Mouse (Mus musculus) embryonic facial prominence, embryonic 15.5 days (tissue): Measurements from ENCODE around the gene Pdcd1lg2. TPM values are rescaled to one million over a fixed set of nuclear protein-coding genes. Genes with fewer than 3 reads are reported as not detected.

Experiments used
- ATAC-seq: fragments of 200-750 bp; cut with Nextera tagmentation; 2 replicates; pipeline ENCODE4 v1.8.0; 2017; ENCODE audit warnings: low read depth, moderate TSS enrichment; ENCODE audit not compliant: insufficient number of reproducible peaks, low FRiP score, low TSS enrichment
- H3K27ac ChIP-seq: fragments of 300-500 bp; sonication (generic); replicated peaks from 2 replicates; pipeline ENCODE4 v1.5.1; 2015; ENCODE audit warnings: mild to moderate bottlenecking, inconsistent platforms
- H3K27me3 ChIP-seq: fragments of 300-500 bp; sonication (generic); 2 replicates; pipeline ENCODE4 v1.6.1; 2015; ENCODE audit warnings: inconsistent platforms
- H3K36me3 ChIP-seq: fragments of 300-500 bp; sonication (generic); 2 replicates; pipeline ENCODE4 v1.6.1; 2015; ENCODE audit warnings: mild to moderate bottlenecking, inconsistent platforms
- H3K4me1 ChIP-seq: fragments of 300-500 bp; sonication (generic); 2 replicates; pipeline ENCODE4 v1.6.1; 2015; ENCODE audit warnings: inconsistent platforms
- H3K4me2 ChIP-seq: fragments of 300-500 bp; sonication (generic); replicated peaks from 2 replicates; pipeline ENCODE4 v1.6.1; 2015; ENCODE audit warnings: mild to moderate bottlenecking, inconsistent platforms
- H3K4me3 ChIP-seq: fragments of 300-500 bp; sonication (generic); replicated peaks from 2 replicates; pipeline ENCODE4 v1.5.1; 2015; ENCODE audit warnings: mild to moderate bottlenecking, inconsistent platforms
- H3K9ac ChIP-seq: fragments of 300-500 bp; sonication (generic); 2 replicates; pipeline ENCODE4 v1.6.1; 2015; ENCODE audit warnings: inconsistent platforms
- H3K9me3 ChIP-seq: fragments of 300-500 bp; sonication (generic); replicated peaks from 2 replicates; pipeline ENCODE4 v1.6.1; 2016; ENCODE audit warnings: inconsistent platforms
- WGBS: fragments of 180-500 bp; shearing (Covaris S2); methylation state at CpG from one replicate; pipeline ENCODE4 v1.1.7; 2015; 5-methylcytosine and 5-hydroxymethylcytosine counted together
- polyA plus RNA-seq: library from polyadenylated mRNA; unstranded; fragments of >200 nt; fragmentation: Nextera tagmentation; extraction: Ambion mirVana; gene quantifications from 2 replicates; pipeline ENCODE4 v1.2.1, GENCODE M21; 2015

The Pdcd1lg2 gene
- polyA plus RNA-seq, 1 experiment from 2014 or later, result not detected

GRCm38 (mm10) chr19:29518409-29518808, 107.7 kb downstream of the Pdcd1lg2 start:
- peaks cover 9% of the 10 kb centered on the region for H3K36me3 ChIP-seq
- H3K4me2 ChIP-seq, result no peak overlapping the region
- H3K27ac ChIP-seq, result 0 out of 2 replicates have a peak overlapping the region, but pooled peaks have one; percentile 34
- 0 out of 2 replicates have a peak, but pooled peaks cover 5% of the 10 kb centered on the region for H3K9me3 ChIP-seq
- WGBS, result 55% methylated on average over 7 of the region's 7 CpGs
- no peak overlapping the region for H3K4me3 ChIP-seq
- ATAC-seq, result no peak
- no peaks in the 10 kb centered on the region; the same call in 1 of the 2 replicates for H3K4me1 ChIP-seq
- H3K9ac ChIP-seq, result no peak overlapping the region
- H3K27me3 ChIP-seq, result no peaks in the 10 kb centered on the region

DNA sequence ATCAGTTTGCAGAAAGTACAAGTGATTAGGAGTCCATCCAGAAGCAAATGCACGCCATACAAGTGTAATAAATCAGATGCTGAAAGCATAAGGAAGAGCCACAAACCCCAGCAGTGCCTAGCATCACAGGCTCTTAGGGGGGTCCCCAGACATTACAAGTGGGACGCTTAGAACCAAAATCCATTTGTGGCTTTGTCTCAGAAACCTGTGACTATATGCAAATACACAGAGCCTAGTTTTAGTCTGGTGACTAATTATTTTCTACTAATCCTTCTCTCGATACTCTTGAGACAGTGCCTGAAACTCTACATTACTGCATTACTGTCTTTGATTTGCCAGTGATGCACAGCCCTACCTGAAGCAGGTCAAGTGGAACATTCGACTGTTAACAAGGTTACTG, 108.2 kb downstream of the Pdcd1lg2 start:
- Histone ChIP-seq H3K27ac (peak overlapping the region; percentile 34; the same call in 1 of the 2 replicates), H3K36me3 (peaks cover 9% of the 10 kb centered on the region), H3K4me1 (peaks cover 4% of the 10 kb centered on the region), H3K9ac (no peak overlapping the region), H3K4me3 (no peak overlapping the region), H3K9me3 (0 out of 2 replicates have a peak, but pooled peaks cover 4% of the 10 kb centered on the region), H3K27me3 (no peaks in the 10 kb centered on the region), H3K4me2 (no peak overlapping the region)
- WGBS, result 55% methylated on average over 4 of the region's 4 CpGs
- ATAC-seq, result no peak

Other genes starting within 250 kb of the Pdcd1lg2 start
- gene Jak2, start 159.1 kb upstream of the Pdcd1lg2 start, polyA plus RNA-seq, result 11.7 and 11.8 TPM in 2 replicates
- 9.0 and 9.9 TPM in 2 replicates for gene Insl6, start 85.6 kb upstream of the Pdcd1lg2 start, polyA plus RNA-seq
- gene Rln1, start 76.2 kb upstream of the Pdcd1lg2 start, polyA plus RNA-seq, result 0.16 and 0.39 TPM in 2 replicates
- gene Plgrkt, start 43.5 kb upstream of the Pdcd1lg2 start, polyA plus RNA-seq, result 79.0 and 83.9 TPM in 2 replicates
- gene Cd274, start 43.5 kb upstream of the Pdcd1lg2 start, polyA plus RNA-seq, result 0.71 and 0.72 TPM in 2 replicates
- 20.1 and 20.3 TPM in 2 replicates for gene Ric1, start 111.4 kb downstream of the Pdcd1lg2 start, polyA plus RNA-seq
- gene Ermp1, start 237.5 kb downstream of the Pdcd1lg2 start, polyA plus RNA-seq, result 20.8 and 23.4 TPM in 2 replicates